Comparison of ENCODE assay signal across 8 mouse cellular contexts in the genomic region with DNA sequence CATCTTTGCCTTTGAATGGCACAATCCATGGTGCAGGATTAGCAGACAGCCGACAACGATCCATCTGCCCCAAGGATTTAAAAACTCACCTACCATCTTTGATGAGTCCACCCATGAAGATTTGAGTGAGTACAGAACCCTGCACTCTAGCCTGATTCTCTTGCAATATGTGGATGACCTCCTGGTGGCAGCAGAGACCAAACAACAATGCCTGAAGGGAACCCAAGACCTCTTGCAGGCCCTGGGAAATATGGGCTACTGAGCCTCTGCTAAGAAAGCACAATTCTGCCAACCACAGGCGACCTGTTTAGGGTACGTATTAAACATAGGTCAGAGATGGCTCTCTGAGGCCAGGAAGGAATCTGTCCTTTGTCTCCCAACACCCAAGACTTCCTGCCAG. TPM values are rescaled to one million over a fixed set of nuclear protein-coding genes. Genes with fewer than 3 reads are reported as not detected.
DNase-seq lines count a peak whose midpoint lies in the region; ATAC-seq and TF ChIP-seq lines count a peak whose summit lies in the region.

No protein-coding gene starts in this region.

- H3K36me3 ChIP-seq in hindbrain, postnatal 0 days (ENCODE audit: insufficient read depth, low read length): no peaks in the 10 kb centered on the region

- peak; percentile 44 for ATAC-seq in Patski
- ATAC-seq in frontal cortex, adult (ENCODE audit: low TSS enrichment): peak; percentile 88
- peak; percentile 83 for ATAC-seq in hindbrain, postnatal 0 days
- peak; percentile 88 for ATAC-seq in megakaryocyte-erythroid progenitor cell, adult 5-6 weeks (replicated peaks; ENCODE audit: low FRiP score, low TSS enrichment, poor library complexity, severe bottlenecking)

- no peak for DNase-seq in Patski (ENCODE audit: low read depth, low spot score)
- peak; percentile 87 for DNase-seq in cerebellum, adult 8-10 months
- peak; percentile 84 for DNase-seq in hindbrain, postnatal 0 days (ENCODE audit: low spot score)
- peak; percentile 77 to 84 for DNase-seq in layer of hippocampus, postnatal 36 days
- peak; percentile 67 for DNase-seq in right cerebral cortex, postnatal 25 days
- peak; percentile 64 to 83 for DNase-seq in urinary bladder, postnatal 4 days (ENCODE audit: low spot score in 2 of 2)

- H3K9ac ChIP-seq in hindbrain, postnatal 0 days (replicated peaks; ENCODE audit: low read length): no peak overlapping the region

- POLR2A ChIA-PET in Patski (lab: Charles Lee): no interaction called here

- no peak overlapping the region; the same call in 1 of the 2 replicates for H3K27ac ChIP-seq in hindbrain, postnatal 0 days

- 30% methylated on average over 4 of the region's 4 CpGs for WGBS in hindbrain, postnatal 0 days

- no peak overlapping the region for H3K4me3 ChIP-seq in hindbrain, postnatal 0 days (ENCODE audit: low read length)

- H3K4me2 ChIP-seq in hindbrain, postnatal 0 days (ENCODE audit: low read depth, low read length): no peak overlapping the region

- TF ChIP-seq CTCF in Patski (IDR thresholded peaks at IDR 0.05): peak; percentile 85
- TF ChIP-seq CTCF in hindbrain, postnatal 0 days (IDR thresholded peaks at IDR 0.05; ENCODE audit: low read depth): peak; percentile 89

- no peaks in the 10 kb centered on the region for H3K9me3 ChIP-seq in hindbrain, postnatal 0 days (ENCODE audit: low read length)

- peaks cover 4% of the 10 kb centered on the region for H3K27me3 ChIP-seq in Patski
- H3K27me3 ChIP-seq in hindbrain, postnatal 0 days (ENCODE audit: insufficient read depth, low read length): no peaks in the 10 kb centered on the region

- H3K4me1 ChIP-seq in hindbrain, postnatal 0 days (ENCODE audit: insufficient read depth, low read length): no peaks in the 10 kb centered on the region

- CTCF ChIA-PET in Patski (lab: Charles Lee): interaction anchor here (1.2 to 1.6 kb wide), 2 partner anchors 106 to 336 kb away, joined by 3 to 5 read pairs; no protein-coding TSS in a partner anchor

- in situ Hi-C loops in Patski (cut with MboI; ENCODE audit: low pct_unique_long_range_greater_than_20kb): loop anchor here (5.0 kb wide), 2 partner anchors 108 to 333 kb away; no protein-coding TSS in a partner anchor

RNA-seq across cellular contexts. Expression of a gene that starts 11.1 kb away (rescaled TPM):
- 85.2 TPM for polyA plus RNA-seq in Patski (2021)
- 33.8 and 37.1 TPM in 2 replicates for total RNA-seq in hindbrain, postnatal 0 days (2014; rRNA removed)
- polyA plus RNA-seq in hindbrain, postnatal 0 days (2015; fragmentation: Nextera tagmentation; extraction: Ambion mirVana): 40.5 and 42.5 TPM in 2 replicates
- total RNA-seq in layer of hippocampus, postnatal 36 days (2021): 10 to 100 TPM; 63.3 to 65.9 TPM
- 18.4 and 22.4 TPM in 2 replicates for total RNA-seq in megakaryocyte-erythroid progenitor cell, adult 5-6 weeks (2014; fragmentation: Nextera tagmentation)
- total RNA-seq in megakaryocyte-erythroid progenitor cell, adult 5-6 weeks (2017): 24.3 and 40.1 TPM in 2 replicates

RNA-seq across cellular contexts. Expression of a gene that starts 50.0 kb away (rescaled TPM):
- polyA plus RNA-seq in Patski (2021): 64.3 TPM
- 246 and 262 TPM in 2 replicates for total RNA-seq in hindbrain, postnatal 0 days (2014; rRNA removed)
- 114 and 128 TPM in 2 replicates for polyA plus RNA-seq in hindbrain, postnatal 0 days (2015; fragmentation: Nextera tagmentation; extraction: Ambion mirVana)
- 10 to 100 TPM; 88.0 to 89.8 TPM for total RNA-seq in layer of hippocampus, postnatal 36 days (2021)
- total RNA-seq in megakaryocyte-erythroid progenitor cell, adult 5-6 weeks (2014; fragmentation: Nextera tagmentation): not detected in 2 replicates
- total RNA-seq in megakaryocyte-erythroid progenitor cell, adult 5-6 weeks (2017): not detected in 2 replicates

RNA-seq across cellular contexts. Expression of a gene that starts 56.3 kb away (rescaled TPM):
- not detected for polyA plus RNA-seq in Patski (2021)
- 15.4 and 16.0 TPM in 2 replicates for total RNA-seq in hindbrain, postnatal 0 days (2014; rRNA removed)
- 7.8 and 8.0 TPM in 2 replicates for polyA plus RNA-seq in hindbrain, postnatal 0 days (2015; fragmentation: Nextera tagmentation; extraction: Ambion mirVana)
- 1 to 10 TPM in 1 of 2 experiments, under 1 TPM in 1; 0.22 to 1.5 TPM for total RNA-seq in layer of hippocampus, postnatal 36 days (2021)
- 0.32 TPM in 1 of 2 replicates, not detected in the other for total RNA-seq in megakaryocyte-erythroid progenitor cell, adult 5-6 weeks (2014; fragmentation: Nextera tagmentation)
- 0.42 TPM in 1 of 2 replicates, not detected in the other for total RNA-seq in megakaryocyte-erythroid progenitor cell, adult 5-6 weeks (2017)

Comparison
In these comparisons a context has a peak if more than half of its experiments do, and no peak if none do; other contexts are left out.
1. RNA of a gene that starts 50.0 kb away (total RNA-seq): 246 to 262 TPM in hindbrain, postnatal 0 days and 88.0 to 89.8 TPM in layer of hippocampus, postnatal 36 days; not detected in megakaryocyte-erythroid progenitor cell, adult 5-6 weeks; every median in the first group is over 10 times any median in the second.
2. Peak in every context shown above with its lines, with median percentiles within 50 percentile points of each other: ATAC-seq.